Mouse (Mus musculus) frontal cortex, adult (tissue): ENCODE data around the gene Lat.
"Not testable (repeated sequence)": the region's sequence is repeated elsewhere in the genome, so short reads cannot be mapped to it uniquely, and the experiment has no call there.

ENCODE experiments used
- ATAC-seq: cut with Nextera tagmentation; 2 replicates; pipeline ENCODE4 v1.9.2; 2017; ENCODE audit warnings: mild to moderate bottlenecking, moderate library complexity, mixed read lengths; ENCODE audit not compliant: low TSS enrichment

Lat gene

DNA sequence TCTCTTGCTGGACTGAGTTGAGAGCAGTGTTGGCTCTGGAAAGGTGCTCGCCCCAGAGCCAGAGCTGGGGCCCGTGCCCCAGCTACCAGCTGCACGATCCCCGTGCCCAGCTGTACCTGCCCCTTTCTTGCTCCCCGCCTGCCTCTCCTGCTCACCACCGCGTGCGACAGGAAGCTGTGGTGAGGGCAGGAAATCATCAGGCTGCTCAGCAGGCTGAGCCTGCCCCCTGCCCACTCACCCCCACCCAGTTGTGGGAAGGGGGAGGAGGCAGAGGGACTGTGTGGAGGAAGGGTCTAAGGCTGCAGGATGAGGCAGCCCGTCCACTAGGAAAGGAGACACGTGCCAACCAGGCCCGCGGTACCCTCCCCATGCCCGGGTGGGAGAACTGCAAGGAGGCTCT is at the start of gene Lat:
Gene Lat (minus strand): TSS at position 178 of the 400 bp plus-strand sequence.
- no peak for ATAC-seq

DNA sequence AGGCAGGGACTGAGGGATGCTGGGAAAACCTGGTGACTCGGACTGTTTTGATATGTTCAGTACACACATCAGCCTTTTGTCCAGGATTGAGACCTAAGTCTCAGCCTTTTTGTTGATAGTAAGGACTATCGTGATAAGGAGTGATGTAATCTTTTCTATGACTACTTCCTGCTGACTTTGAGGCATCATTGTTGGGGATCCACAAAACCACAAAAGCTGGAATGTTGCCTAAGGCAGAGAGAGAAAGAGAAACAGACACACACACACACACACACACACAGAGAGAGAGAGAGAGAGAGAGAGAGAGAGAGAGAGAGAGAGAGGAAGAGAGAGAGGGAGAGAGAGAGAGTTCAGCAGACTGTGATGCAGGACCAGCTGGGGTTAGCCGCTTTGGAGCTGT is 49.1 kb upstream of the Lat start:
- no peak for ATAC-seq

DNA sequence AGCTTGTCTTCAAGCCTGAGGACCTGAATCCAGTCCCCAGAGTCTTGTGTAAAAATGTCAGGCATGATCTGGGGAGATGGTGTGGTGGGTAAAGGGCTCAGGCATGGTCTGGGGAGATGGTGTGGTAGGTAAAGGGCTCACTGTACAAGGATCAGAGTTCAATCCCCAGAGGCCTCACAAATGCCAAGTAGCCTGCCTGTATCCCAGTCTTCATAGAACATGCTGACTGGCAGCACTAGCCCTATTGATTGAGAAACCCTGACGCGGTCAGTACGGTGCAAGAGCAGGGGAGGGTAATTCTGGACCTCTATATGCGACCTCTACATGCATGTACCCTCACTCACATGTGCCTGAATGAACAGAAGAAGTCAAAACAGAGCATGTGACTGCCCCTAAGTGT is 48.2 kb upstream of the Lat start:
- no peak for ATAC-seq

DNA sequence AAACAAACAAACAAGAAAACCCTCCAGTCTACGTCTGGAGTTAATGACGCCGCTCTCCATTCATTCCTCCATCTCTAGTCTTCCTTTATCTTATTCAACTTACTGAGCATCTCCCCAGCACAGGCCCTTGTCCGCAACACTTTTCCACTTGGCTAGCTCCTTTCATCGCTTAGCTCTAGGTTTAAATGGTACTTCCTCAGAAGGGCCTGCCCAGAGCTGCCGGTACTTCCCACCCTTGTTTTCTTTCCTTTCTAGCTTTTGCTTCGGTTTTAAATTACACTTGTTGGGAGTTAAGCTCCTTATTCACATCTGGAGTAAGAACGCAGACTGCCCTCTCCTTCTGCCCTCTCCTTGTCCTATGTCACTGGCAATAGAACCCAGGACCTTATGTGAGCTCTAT is 47.7 kb upstream of the Lat start:
- no peak for ATAC-seq

DNA sequence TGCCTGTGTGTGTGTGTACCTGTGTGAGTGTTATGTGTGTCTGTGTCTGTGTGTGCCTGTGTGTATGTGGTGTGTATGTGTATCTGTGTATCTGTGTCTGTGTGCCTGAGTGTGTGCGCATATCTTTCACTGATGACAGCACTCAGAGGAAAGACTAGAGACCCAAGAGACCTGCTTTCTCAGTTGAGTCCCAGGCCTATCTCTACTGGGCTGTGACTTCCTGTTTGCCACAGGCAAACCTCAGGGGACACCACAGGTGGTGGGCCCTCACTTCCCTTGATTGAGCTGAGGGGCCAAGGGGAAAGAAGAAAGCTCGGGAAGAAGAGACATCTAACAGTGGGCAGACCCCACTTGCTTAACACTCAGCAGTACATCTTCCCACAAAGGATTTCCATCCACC is 47.2 kb upstream of the Lat start:
- ATAC-seq: no peak

- no peak for ATAC-seq
Observed at GRCm38 (mm10) chr7:126414725-126415124, 45.4 kb upstream of the Lat start, which contains the start of gene Cd19. Gene Cd19 (minus strand): TSS chr7:126414889.

DNA sequence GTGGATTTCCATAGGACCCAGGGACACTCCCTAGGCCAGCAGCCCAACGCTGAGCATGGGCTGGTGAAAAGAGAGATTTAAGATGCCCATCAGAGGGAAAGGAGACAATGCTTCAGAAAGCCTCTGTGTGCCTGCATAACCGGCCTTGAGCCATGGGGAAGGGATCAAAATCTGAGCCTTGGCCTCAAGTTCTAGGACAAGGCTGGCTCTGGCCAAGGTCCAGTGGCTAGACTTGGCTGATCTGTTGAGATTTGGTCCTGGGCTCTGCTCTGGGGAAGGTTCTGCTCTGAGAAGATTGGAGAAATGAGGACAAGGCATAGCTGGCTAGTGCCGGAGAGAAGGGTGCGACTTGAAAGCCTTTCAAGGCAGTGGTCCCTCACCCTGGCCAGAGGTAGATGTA is 41.7 kb upstream of the Lat start:
- no peak for ATAC-seq

- no peak for ATAC-seq
Observed at GRCm38 (mm10) chr7:126408686-126409085, 39.3 kb upstream of the Lat start.

DNA sequence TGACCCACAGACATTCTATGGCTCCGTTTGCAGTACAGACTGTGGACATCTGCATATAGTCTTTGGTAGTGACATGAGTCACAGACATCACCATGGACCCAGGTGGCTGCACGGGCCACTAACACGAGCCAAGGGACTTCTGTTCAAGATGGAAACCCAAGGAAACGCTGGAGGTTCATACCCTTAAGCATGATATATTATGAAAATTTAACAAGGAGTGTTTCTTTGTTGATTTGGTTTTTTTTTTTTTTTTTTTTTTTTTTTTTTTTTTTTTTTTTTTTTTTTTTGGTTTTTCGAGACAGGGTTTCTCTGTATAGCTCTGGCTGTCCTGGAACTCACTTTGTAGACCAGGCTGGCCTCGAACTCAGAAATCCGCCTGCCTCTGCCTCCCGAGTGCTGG is 33.1 kb upstream of the Lat start:
- ATAC-seq: not testable (repeated sequence)

- no peak for ATAC-seq
Observed at GRCm38 (mm10) chr7:126399548-126399947, 30.2 kb upstream of the Lat start.

DNA sequence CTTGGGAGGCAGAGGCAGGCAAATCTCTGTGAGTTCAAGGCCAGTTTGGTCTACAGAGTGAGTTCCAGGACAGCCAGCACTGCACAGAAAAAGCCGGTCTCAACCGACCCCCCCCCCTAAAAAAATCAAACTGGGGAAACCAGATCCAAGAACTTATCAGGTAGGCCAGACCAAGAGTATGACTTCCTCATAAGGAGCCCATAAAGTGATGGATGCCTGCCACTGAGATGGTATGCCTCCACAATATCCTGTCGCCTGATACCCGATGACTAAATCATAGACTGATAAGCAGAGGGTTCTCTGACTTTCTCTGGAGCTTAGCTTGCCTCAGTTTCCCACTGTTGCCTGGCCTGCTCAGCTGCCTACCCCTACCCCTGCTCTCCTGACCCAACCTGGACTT is 28.5 kb upstream of the Lat start:
- no peak for ATAC-seq

DNA sequence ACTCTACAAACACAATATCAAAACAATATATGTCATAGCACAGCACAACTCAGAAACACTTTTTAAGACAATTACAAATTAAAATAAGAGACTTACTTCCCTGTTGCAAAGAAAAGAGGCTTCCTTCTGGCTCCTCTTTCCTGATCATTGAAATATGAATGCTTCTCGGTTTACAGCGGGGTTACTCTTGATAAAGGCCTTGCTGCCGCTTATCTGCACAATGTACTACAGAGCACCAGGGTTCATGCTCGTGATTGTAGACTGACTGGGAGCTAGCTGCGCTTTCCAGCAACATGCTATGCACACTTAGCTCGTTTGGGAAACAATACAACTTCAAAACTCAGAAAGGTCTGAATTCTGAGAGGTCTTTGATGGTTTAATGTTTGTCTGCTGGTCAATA is 27.9 kb upstream of the Lat start:
- no peak for ATAC-seq

DNA sequence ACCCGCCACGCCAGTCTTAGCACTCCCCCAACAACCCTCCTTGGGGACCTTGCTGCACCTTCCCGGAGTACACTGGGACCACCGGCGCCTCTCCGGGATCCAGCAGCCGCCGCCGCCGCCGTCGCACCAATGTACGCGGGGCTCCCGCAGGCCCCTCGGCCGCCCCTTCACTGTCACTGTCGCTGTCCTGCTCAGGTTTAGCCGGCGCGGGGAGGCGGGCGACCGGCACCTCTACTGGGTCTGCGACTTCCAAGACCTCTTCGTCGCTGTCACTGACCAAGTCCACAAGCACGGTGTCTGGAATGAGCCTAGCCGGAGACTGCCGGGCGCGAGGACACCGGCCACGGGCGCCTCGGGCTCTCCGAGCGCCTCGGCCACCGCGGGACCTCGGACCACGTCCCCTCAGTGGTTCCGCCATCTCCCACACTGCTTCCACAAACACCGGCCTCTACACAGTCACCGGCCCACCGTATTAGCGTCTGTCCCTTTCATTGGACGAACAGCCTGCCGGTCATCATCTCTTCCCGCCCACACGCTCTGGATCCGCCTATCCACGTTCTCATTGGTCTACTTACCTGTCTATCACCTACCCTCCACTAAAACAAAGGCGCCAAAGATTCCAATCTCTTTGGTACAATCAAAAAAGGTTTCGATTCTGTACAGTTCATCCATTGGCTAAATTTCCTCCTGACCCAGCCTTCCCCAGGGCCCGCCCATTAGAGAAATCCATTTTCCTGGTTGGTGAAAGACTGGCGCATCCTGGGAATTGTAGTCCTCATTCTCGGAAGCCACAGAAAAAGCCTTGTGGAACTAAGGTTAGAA is 27.1 kb upstream of the Lat start, which contains the start of gene Nfatc2ip:
Gene Nfatc2ip (minus strand): TSS at position 440 of the 822 bp plus-strand sequence.
- ATAC-seq: peak; percentile 99

- not testable (repeated sequence) for ATAC-seq
Observed at GRCm38 (mm10) chr7:126392086-126392884, 22.9 kb upstream of the Lat start.

- ATAC-seq: no peak
Observed at GRCm38 (mm10) chr7:126388185-126388584, 18.8 kb upstream of the Lat start.

DNA sequence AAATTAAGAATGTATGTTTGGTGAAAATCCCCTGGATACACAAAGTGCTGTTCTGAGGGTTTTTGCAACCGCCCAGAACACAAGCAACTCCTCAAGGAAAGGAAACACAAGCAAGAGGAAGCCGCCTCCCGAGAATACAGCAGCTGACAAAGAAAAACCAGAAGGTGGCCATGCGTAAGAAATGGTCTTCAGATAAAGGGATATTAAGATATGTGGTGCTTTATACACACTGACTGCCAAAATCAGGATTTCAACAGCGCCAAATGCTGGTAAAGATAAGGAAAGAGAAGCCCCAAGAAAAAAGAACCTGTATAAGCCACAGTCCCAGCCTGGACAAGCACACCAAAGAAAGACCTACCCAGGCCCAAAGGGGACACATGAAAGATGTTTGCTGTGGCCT is 14.2 kb upstream of the Lat start:
- ATAC-seq: no peak

- ATAC-seq: peak; percentile 85
Observed at GRCm38 (mm10) chr7:126377278-126378158, 8.1 kb upstream of the Lat start, which contains the start of gene Spns1. Gene Spns1 (minus strand): TSS chr7:126377450.

GRCm38 (mm10) chr7:126376903-126377277 is 7.5 kb upstream of the Lat start:
- ATAC-seq: peak; percentile 41; the same call in 1 of the 2 replicates

- ATAC-seq: no peak
Observed at GRCm38 (mm10) chr7:126375012-126375411, 5.6 kb upstream of the Lat start.

DNA sequence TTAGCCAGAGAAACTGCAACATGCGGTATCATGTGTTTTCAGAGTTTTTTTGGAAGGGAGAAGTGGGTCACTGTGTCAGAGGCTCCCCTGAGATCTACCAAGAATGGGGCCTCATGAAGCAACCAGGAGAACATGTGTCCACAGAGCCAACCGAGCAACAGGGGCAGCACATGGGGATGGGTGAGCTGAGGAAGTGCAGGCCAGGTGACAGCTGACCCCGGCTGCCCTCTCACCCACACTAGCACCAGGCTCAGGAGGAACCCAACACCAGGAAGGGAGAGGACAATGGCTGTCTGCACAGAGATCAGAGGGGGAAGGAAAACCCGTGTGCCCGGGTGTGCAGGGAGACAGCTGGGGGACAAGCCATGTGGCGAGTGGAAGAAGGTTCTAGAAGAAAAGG is 5.2 kb upstream of the Lat start:
- ATAC-seq: no peak

- ATAC-seq: no peak
Observed at GRCm38 (mm10) chr7:126373007-126373406, 3.6 kb upstream of the Lat start.

- ATAC-seq: no peak
Observed at GRCm38 (mm10) chr7:126368367-126368766, 1.0 kb downstream of the Lat start.
